Mouse (Mus musculus): Measurements from ENCODE around the gene Sgk1. TPM values are rescaled to one million over a fixed set of nuclear protein-coding genes. Genes with fewer than 3 reads are reported as not detected.
A peak's percentile ranks its signal among the peaks of the same experiment; 100 is the strongest.

The Sgk1 gene
- polyA plus RNA-seq, 1 experiment from 2014 or later = 56.3 TPM

DNA sequence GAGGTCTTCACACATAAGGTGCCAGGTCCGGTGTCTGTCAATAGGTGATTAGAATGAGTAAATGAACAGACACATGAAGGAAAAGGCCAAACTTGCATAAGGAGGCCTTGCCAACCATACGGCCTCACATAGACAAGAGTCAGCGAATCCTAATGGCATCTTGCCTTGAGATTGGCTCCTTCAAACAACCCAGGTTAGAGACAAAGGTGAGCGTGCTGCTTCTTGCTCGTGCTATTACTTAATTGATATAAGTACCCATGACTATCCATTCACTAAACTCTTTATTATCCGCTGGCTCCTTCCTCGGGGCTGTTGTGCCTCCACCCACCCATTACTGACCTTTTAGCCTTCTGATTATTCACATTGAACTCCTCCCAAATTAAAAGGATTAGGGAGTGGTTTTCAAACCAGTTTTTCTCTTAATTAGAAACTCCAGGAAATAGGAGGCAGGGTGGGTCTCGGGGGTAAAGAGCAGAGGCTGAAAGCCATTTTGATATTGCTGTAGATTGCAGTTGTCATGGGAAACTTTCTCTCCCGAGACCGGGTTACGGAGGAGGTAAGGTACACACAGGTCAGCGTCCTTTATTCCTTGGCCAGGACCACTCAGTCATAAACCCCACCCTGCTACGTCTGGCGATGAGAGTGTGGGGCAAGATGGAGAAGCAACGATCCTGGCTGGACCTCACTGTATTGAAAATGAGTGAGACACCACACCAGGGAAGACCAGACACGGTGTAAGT, 33.9 kb upstream of the Sgk1 start:
- no peak overlapping the region for H3K9ac ChIP-seq
- H3K9me3 ChIP-seq = no peaks in the 10 kb centered on the region
- 78% methylated on average over 16 of the region's 16 CpGs for WGBS
- H3K36me3 ChIP-seq = no peaks in the 10 kb centered on the region
- H3K4me2 ChIP-seq (replicated peaks) = no peak overlapping the region
- H3K4me3 ChIP-seq = no peak overlapping the region
- H3K27ac ChIP-seq = no peak overlapping the region
- no peaks in the 10 kb centered on the region for H3K27me3 ChIP-seq
- no peak for ATAC-seq (ENCODE audit: low FRiP score, low read depth)
- H3K4me1 ChIP-seq = peaks cover 9% of the 10 kb centered on the region

DNA sequence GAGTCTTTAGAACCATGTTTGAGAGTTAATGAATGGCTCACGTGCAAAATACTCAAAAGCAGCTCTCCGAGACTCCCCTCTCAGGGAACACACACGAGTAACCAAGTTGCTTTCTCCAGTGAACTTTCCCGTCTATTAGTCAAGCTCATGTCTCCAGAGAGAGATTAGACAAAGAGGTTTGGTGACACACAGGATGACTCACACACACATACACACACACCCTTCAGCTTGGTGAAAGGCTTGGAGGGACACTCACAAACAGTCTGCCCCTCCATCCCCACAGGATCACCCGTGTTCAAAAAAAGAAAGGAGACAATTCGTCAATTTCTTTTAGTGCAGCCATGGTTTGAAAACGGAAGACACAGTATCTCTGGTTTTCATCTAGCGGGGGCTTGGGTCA, 32.7 kb upstream of the Sgk1 start:
- ATAC-seq (ENCODE audit: low FRiP score, low read depth) = no peak
- WGBS = 81% methylated on average over 8 of the region's 8 CpGs
- no peaks in the 10 kb centered on the region for H3K36me3 ChIP-seq

DNA sequence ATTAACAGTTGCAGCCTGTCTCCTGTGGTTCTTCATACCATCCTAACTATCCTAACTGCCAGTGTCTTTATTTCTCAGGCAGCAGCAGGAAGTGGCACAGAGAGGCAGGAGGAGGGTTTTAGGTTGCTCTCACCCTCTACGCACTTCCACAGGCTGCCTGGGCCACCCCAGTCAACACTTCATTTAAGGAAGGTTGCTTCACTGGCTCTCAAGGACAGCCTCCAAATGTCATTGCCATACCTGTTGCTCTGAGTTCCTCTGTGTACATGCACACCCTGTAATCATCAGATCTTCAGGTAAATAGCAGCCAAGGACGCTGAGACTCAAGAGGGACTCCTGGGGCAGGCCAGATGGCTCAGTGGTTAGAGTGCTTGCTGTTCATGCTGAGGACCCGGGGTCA, 31.7 kb upstream of the Sgk1 start:
- Histone ChIP-seq H3K36me3 (no peaks in the 10 kb centered on the region), H3K4me3 (no peak overlapping the region), H3K27ac (no peak overlapping the region), H3K4me2 (replicated peaks) (no peak overlapping the region), H3K9me3 (no peaks in the 10 kb centered on the region), H3K9ac (no peak overlapping the region), H3K4me1 (peaks cover 9% of the 10 kb centered on the region; the same call in 1 of the 2 replicates), H3K27me3 (no peaks in the 10 kb centered on the region)
- no peak for ATAC-seq (ENCODE audit: low FRiP score, low read depth)
- 84% methylated on average over 3 of the region's 3 CpGs for WGBS

More for the DNA sequence above, 32.7 kb upstream of the Sgk1 start:
- no peak overlapping the region for H3K9ac ChIP-seq
- H3K27ac ChIP-seq = no peak overlapping the region
- H3K4me2 ChIP-seq (replicated peaks) = no peak overlapping the region
- H3K27me3 ChIP-seq = no peaks in the 10 kb centered on the region
- H3K9me3 ChIP-seq = no peaks in the 10 kb centered on the region
- H3K4me3 ChIP-seq = no peak overlapping the region
- peaks cover 9% of the 10 kb centered on the region; the same call in 1 of the 2 replicates for H3K4me1 ChIP-seq

- H3K4me3 ChIP-seq = no peak overlapping the region
- no peak for ATAC-seq (ENCODE audit: low FRiP score, low read depth)
Observed at GRCm38 (mm10) chr10:21853122-21853521, 28.9 kb upstream of the Sgk1 start.

GRCm38 (mm10) chr10:21853566-21854328, 28.2 kb upstream of the Sgk1 start:
- Histone ChIP-seq H3K9ac (no peak overlapping the region), H3K36me3 (no peaks in the 10 kb centered on the region), H3K9me3 (no peaks in the 10 kb centered on the region), H3K4me2 (replicated peaks) (no peak overlapping the region), H3K4me1 (peaks cover 18% of the 10 kb centered on the region), H3K27ac (no peak overlapping the region), H3K27me3 (no peaks in the 10 kb centered on the region), H3K4me3 (no peak overlapping the region)
- WGBS = 89% methylated on average over 14 of the region's 14 CpGs
- no peak for ATAC-seq (ENCODE audit: low FRiP score, low read depth)

More at GRCm38 (mm10) chr10:21853122-21853521, 28.9 kb upstream of the Sgk1 start:
- peaks cover 14% of the 10 kb centered on the region for H3K4me1 ChIP-seq
- H3K27me3 ChIP-seq = no peaks in the 10 kb centered on the region
- H3K36me3 ChIP-seq = no peaks in the 10 kb centered on the region
- H3K4me2 ChIP-seq (replicated peaks) = no peak overlapping the region
- no peak overlapping the region for H3K27ac ChIP-seq
- no peaks in the 10 kb centered on the region for H3K9me3 ChIP-seq
- 73% methylated on average over 6 of the region's 6 CpGs for WGBS
- no peak overlapping the region for H3K9ac ChIP-seq

DNA sequence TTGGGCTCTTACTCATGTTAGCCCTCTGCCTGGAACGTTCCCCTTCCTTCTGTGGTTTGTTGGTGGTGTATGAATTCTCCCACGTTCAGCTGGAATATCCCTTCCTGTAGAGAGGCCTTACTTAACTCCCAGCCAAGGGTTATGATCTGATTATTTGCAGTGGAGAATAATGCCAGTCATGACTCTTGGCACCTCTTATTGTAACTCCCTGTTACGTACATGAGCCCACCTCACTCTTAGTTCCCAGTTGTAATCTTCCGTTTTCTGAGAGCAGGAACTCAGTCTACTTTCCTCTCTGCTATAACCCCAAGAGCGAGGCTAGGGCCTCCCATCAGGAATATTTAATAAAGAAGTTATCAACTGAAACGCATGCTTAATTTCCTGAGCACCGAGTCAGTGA, 26.6 kb upstream of the Sgk1 start:
- Histone ChIP-seq H3K9ac (no peak overlapping the region), H3K9me3 (no peaks in the 10 kb centered on the region), H3K4me3 (no peak overlapping the region), H3K36me3 (no peaks in the 10 kb centered on the region), H3K27me3 (no peaks in the 10 kb centered on the region), H3K4me1 (peaks cover 18% of the 10 kb centered on the region), H3K4me2 (replicated peaks) (no peak overlapping the region), H3K27ac (no peak overlapping the region)
- ATAC-seq (ENCODE audit: low FRiP score, low read depth) = no peak
- 88% methylated on average over 7 of the region's 7 CpGs for WGBS

DNA sequence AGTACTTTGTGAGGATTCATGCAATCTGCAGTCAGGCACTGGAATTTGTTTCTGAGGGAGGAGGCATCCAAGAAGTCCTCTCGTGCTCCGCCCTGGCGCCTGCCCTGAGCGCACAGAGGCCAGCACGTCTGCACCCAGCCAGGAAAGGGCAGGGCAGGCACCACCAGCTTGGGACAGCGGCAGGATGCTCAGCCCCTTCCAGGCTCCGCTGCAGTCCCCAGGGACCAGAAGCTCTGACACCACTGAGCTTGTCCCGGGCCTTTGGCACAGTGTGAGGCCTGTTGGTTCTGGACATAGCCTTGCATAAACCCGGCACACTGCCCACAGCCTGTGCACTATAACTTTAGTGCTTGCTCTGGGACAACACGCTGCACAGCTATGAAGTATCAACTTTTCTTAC, 24.3 kb upstream of the Sgk1 start:
- 59% methylated on average over 10 of the region's 10 CpGs for WGBS
- Histone ChIP-seq H3K9me3 (0 out of 2 replicates have a peak, but pooled peaks cover 5% of the 10 kb centered on the region), H3K27me3 (no peaks in the 10 kb centered on the region), H3K9ac (no peak overlapping the region), H3K4me3 (no peak overlapping the region), H3K36me3 (no peaks in the 10 kb centered on the region), H3K4me1 (peaks cover 10% of the 10 kb centered on the region), H3K4me2 (replicated peaks) (no peak overlapping the region), H3K27ac (no peak overlapping the region)
- no peak; the same call in 1 of the 2 replicates for ATAC-seq (ENCODE audit: low FRiP score, low read depth)

DNA sequence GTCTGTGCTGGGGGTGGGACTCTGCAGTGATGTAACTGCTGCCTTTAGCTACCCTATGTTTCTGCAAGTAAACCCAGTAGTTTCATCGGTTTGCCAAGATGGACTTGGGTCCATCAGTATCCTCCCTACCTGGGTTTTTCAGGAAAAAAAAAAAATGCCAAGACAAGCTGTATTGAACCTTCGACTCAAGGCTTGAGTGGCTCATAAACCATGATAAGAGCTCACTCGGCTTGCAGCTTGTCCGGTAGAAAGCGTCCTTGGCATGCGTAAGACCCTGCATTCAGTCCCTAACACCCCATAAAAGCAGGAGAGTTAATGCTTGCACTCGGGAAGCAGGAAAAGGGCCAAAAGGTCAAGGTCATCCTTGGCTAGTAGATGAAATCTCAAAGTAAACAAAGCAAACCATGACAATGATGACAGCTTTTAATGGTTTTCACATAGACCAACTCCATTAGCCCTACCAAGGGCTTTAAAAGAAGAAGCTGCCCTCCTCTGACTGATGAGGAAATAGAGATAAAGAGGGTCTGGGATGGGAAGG, 23.5 kb upstream of the Sgk1 start:
- WGBS = 27% methylated on average over 7 of the region's 7 CpGs
- Histone ChIP-seq H3K27ac (no peak overlapping the region), H3K4me1 (peaks cover 10% of the 10 kb centered on the region), H3K9ac (no peak overlapping the region), H3K9me3 (0 out of 2 replicates have a peak, but pooled peaks cover 5% of the 10 kb centered on the region), H3K27me3 (no peaks in the 10 kb centered on the region), H3K4me2 (replicated peaks) (no peak overlapping the region), H3K4me3 (no peak overlapping the region), H3K36me3 (no peaks in the 10 kb centered on the region)
- no peak for ATAC-seq (ENCODE audit: low FRiP score, low read depth)

DNA sequence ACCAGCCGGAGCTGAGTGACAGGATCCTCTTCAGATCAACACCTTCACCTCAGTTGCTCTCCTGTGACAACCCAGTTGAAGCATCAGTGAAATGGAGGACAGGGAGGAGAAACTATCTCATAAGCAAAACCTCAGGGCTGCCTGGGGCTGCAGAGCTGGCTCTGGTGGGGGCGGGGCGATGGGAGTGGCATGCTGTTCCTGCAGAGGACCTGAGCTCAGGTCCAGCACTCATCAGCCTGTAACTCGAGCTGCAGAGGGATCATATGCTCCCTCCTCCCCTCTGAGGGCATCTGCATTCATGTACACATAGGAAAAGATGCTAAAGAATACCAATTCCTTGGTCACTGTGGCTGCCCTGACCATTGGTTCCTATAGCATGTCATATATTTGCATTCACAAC, 15.5 kb upstream of the Sgk1 start:
- ATAC-seq (ENCODE audit: low FRiP score, low read depth) = no peak
- 27% methylated on average over 4 of the region's 4 CpGs for WGBS

GRCm38 (mm10) chr10:21868221-21868620, 13.8 kb upstream of the Sgk1 start:
- ATAC-seq (ENCODE audit: low FRiP score, low read depth) = no peak
- Histone ChIP-seq H3K27me3 (no peaks in the 10 kb centered on the region), H3K9ac (no peak overlapping the region), H3K9me3 (no peaks in the 10 kb centered on the region), H3K4me2 (replicated peaks) (no peak overlapping the region), H3K4me3 (no peak overlapping the region), H3K27ac (no peak overlapping the region), H3K36me3 (no peaks in the 10 kb centered on the region), H3K4me1 (peaks cover 8% of the 10 kb centered on the region)
- WGBS = 91% methylated on average over 2 of the region's 2 CpGs

More for the DNA sequence above, 15.5 kb upstream of the Sgk1 start:
- Histone ChIP-seq H3K27ac (no peak overlapping the region), H3K9ac (no peak overlapping the region), H3K27me3 (no peaks in the 10 kb centered on the region), H3K4me2 (replicated peaks) (no peak overlapping the region), H3K4me1 (peaks cover 8% of the 10 kb centered on the region), H3K9me3 (no peaks in the 10 kb centered on the region), H3K36me3 (no peaks in the 10 kb centered on the region), H3K4me3 (no peak overlapping the region)

DNA sequence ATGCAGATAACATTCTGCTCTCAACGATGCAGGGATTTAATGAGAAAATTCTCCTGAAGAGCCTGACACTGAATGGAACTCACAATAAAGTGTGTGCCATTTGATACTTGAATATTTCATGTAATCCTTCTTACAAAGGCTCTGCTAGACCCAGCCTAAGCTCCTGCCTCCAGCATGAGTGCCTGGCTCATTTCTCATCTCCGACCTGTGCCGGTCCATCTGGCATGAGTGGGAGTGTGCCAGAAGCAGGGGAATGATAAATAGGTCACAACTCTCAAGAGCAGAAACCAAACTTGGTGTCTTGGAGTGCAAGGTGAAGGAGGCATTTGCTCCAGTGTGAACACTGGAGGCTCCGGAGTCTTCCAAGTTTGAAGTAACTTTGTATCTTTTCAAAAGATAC, 13.4 kb upstream of the Sgk1 start:
- Histone ChIP-seq H3K4me1 (peaks cover 8% of the 10 kb centered on the region), H3K9ac (no peak overlapping the region), H3K4me3 (no peak overlapping the region), H3K27ac (no peak overlapping the region), H3K27me3 (no peaks in the 10 kb centered on the region), H3K4me2 (replicated peaks) (no peak overlapping the region), H3K36me3 (no peaks in the 10 kb centered on the region), H3K9me3 (no peaks in the 10 kb centered on the region)
- 79% methylated on average over 4 of the region's 4 CpGs for WGBS
- ATAC-seq (ENCODE audit: low FRiP score, low read depth) = no peak

GRCm38 (mm10) chr10:21881837-21882183, 174 bp upstream of the Sgk1 start:
- 24% methylated on average over 4 of the region's 4 CpGs for WGBS
- Histone ChIP-seq H3K9me3 (no peaks in the 10 kb centered on the region), H3K4me2 (replicated peaks) (peak overlapping the region; percentile 74), H3K27ac (peak overlapping the region; percentile 67), H3K4me3 (peak overlapping the region; percentile 53), H3K27me3 (no peaks in the 10 kb centered on the region), H3K4me1 (peaks cover 30% of the 10 kb centered on the region), H3K9ac (peak overlapping the region; percentile 70), H3K36me3 (no peaks in the 10 kb centered on the region)
- no peak for ATAC-seq (ENCODE audit: low FRiP score, low read depth)
